Mouse (Mus musculus) myocyte (in vitro differentiated cells): ENCODE results near the gene Lix1. TPM values are rescaled to one million over a fixed set of nuclear protein-coding genes. Genes with fewer than 3 reads are reported as not detected.

Source experiments
- H3K27me3 ChIP-seq: one replicate; pipeline ENCODE4 v1.6.1; 2011; ENCODE audit not compliant: control insufficient read depth, insufficient read depth, insufficient read length
- H3K36me3 ChIP-seq: one replicate; pipeline ENCODE4 v1.6.1; 2011; ENCODE audit not compliant: control insufficient read depth, insufficient read depth
- H3K4me2 ChIP-seq: one replicate; pipeline ENCODE4 v1.6.1; 2011; ENCODE audit warnings: low read depth, control low read depth
- H3K4me3 ChIP-seq: one replicate; pipeline ENCODE4 v1.5.1; 2011; ENCODE audit warnings: mild to moderate bottlenecking, control low read depth, moderate library complexity
- H3K79me2 ChIP-seq: one replicate; pipeline ENCODE4 v1.6.1; 2011; ENCODE audit not compliant: control insufficient read depth, insufficient read depth
- H3ac ChIP-seq: one replicate; pipeline ENCODE4 v1.6.1; 2011; ENCODE audit not compliant: control insufficient read depth, insufficient read length
- CEBPB ChIP-seq: IDR thresholded peaks from 2 replicates; pipeline ENCODE4 v1.6.1; 2011; ENCODE audit warnings: mild to moderate bottlenecking, moderate library complexity; ENCODE audit not compliant: poor library complexity, insufficient read depth, severe bottlenecking
- E2F4 ChIP-seq: IDR thresholded peaks from one replicate; pipeline ENCODE4 v1.6.1; 2011; ENCODE audit warnings: mild to moderate bottlenecking, control low read depth, moderate library complexity; ENCODE audit not compliant: insufficient read depth
- MAX ChIP-seq: IDR thresholded peaks from one replicate; pipeline ENCODE4 v1.6.1; 2011; ENCODE audit warnings: low read depth, mild to moderate bottlenecking, control low read depth
- MYOD1 ChIP-seq, 3 experiments: IDR thresholded peaks; one replicate each; pipeline ENCODE4 v1.6.1; 2011; ENCODE audit warnings: control low read depth in 2 of 3, low read depth in 2 of 3, mild to moderate bottlenecking in 2 of 3, moderate library complexity in 1 of 3; ENCODE audit not compliant: insufficient read length in 2 of 3, control insufficient read depth in 1 of 3
- MYOG ChIP-seq, 3 experiments: IDR thresholded peaks; one replicate each; pipeline ENCODE4 v1.6.1; 2011; ENCODE audit warnings: control low read depth in 2 of 3, low read depth in 2 of 3, mild to moderate bottlenecking in 2 of 3; ENCODE audit not compliant: insufficient read length in 2 of 3, control insufficient read depth in 1 of 3, insufficient read depth in 1 of 3
- POLR2A ChIP-seq: IDR thresholded peaks from one replicate; pipeline ENCODE4 v1.6.1; 2011; ENCODE audit warnings: low read depth, mild to moderate bottlenecking, control low read depth, moderate library complexity; ENCODE audit not compliant: insufficient read length
- POLR2AphosphoS2 ChIP-seq: IDR thresholded peaks from one replicate; pipeline ENCODE4 v1.6.1; 2011; ENCODE audit warnings: low read depth, control low read depth; ENCODE audit not compliant: insufficient read length
- REST ChIP-seq: IDR thresholded peaks from one replicate; pipeline ENCODE4 v1.6.1; 2011; ENCODE audit warnings: mild to moderate bottlenecking, control low read depth, moderate library complexity; ENCODE audit not compliant: insufficient read depth, insufficient read length
- SRF ChIP-seq: IDR thresholded peaks from one replicate; pipeline ENCODE4 v1.6.1; 2011; ENCODE audit warnings: low read depth; ENCODE audit not compliant: control insufficient read depth, insufficient read length
- TCF12 ChIP-seq: IDR thresholded peaks from one replicate; pipeline ENCODE4 v1.6.1; 2011; ENCODE audit warnings: mild to moderate bottlenecking, control low read depth; ENCODE audit not compliant: poor library complexity, insufficient read depth, severe bottlenecking
- TCF3 ChIP-seq: IDR thresholded peaks from one replicate; pipeline ENCODE4 v1.6.1; 2011; ENCODE audit warnings: low read depth, control low read depth; ENCODE audit not compliant: insufficient read length
- USF1 ChIP-seq: IDR thresholded peaks from one replicate; pipeline ENCODE4 v1.6.1; 2011; ENCODE audit warnings: low read depth, mild to moderate bottlenecking, control low read depth, moderate library complexity
- polyA plus RNA-seq: library from polyadenylated mRNA; unstranded; fragments of >200 nt; fragmentation: generic; extraction: Trizol; gene quantifications from one replicate; pipeline ENCODE4 v1.2.1, GENCODE M21; 2012; ENCODE audit warnings: missing spikeins

Gene Lix1
- polyA plus RNA-seq, 1 experiment = 2.3 TPM

DNA sequence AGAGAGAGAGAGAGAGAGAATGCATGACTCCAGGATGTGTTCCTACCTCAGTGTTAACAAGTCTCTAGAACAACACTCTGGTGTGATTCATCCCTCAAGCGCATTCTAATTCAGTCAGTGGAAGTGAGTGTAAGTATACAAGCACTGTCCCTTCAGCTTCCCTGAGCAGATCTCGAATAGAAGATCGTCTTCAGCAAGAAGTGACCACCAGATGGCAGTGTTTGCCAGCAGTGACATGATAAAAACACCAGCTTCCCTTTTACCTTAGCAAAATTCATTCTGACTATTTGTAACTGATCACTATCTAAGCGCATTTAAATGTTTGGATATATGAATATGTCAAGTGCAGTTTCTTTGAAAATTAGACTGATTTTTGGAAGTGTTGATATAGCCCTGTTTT lies 8.1 kb upstream of the Lix1 start:
- Histone ChIP-seq H3K4me3 (no peak overlapping the region), H3ac (no peak overlapping the region), H3K4me2 (no peak overlapping the region), H3K36me3 (peaks cover 21% of the 10 kb centered on the region), H3K79me2 (no peaks in the 10 kb centered on the region), H3K27me3 (no peaks in the 10 kb centered on the region)
- no peak for TF ChIP-seq MYOD1 (IDR thresholded peaks at IDR 0.05; ENCODE audit: control insufficient read depth in 1 of 3, insufficient read length in 2 of 3, low read depth in 2 of 3)
- no peak for TF ChIP-seq CEBPB
- TF ChIP-seq TCF3 = no peak
- TF ChIP-seq POLR2AphosphoS2 = no peak
- TF ChIP-seq POLR2A = no peak
- no peak for TF ChIP-seq MYOG (IDR thresholded peaks at IDR 0.05; ENCODE audit: control insufficient read depth in 1 of 3, insufficient read depth in 1 of 3, insufficient read length in 2 of 3, low read depth in 2 of 3)
- no peak for TF ChIP-seq TCF12
- TF ChIP-seq REST = no peak
- no peak for TF ChIP-seq USF1
- TF ChIP-seq MAX = no peak

DNA sequence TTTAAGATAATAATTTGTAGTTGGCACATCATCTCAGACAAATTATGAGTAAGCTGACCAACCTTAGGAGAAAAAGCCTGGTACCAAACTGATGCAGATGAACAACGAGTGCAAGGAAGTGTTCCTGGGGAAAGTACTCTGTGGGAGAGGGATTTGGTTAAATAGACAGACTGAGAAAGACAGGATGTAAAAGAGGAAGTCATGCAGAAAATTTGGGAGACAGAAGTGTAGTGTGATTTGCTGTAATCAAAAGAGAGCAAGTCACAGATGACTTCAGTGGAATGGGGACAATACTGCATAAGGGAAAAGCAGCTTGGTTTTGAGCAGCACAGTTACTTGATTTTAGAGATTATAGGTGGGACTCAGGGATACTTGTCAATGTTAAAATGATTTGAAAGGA lies 5.6 kb upstream of the Lix1 start:
- Histone ChIP-seq H3K79me2 (no peaks in the 10 kb centered on the region), H3K4me3 (no peak overlapping the region), H3K36me3 (peaks cover 15% of the 10 kb centered on the region), H3K27me3 (no peaks in the 10 kb centered on the region), H3ac (no peak overlapping the region), H3K4me2 (no peak overlapping the region)
- TF ChIP-seq E2F4 = no peak
- TF ChIP-seq CEBPB = no peak
- TF ChIP-seq SRF = no peak
- no peak for TF ChIP-seq MAX
- no peak for TF ChIP-seq TCF3
- no peak for TF ChIP-seq TCF12
- no peak for TF ChIP-seq USF1
- TF ChIP-seq POLR2A = no peak
- no peak for TF ChIP-seq POLR2AphosphoS2
- no peak for TF ChIP-seq MYOD1 (IDR thresholded peaks at IDR 0.05; ENCODE audit: control insufficient read depth in 1 of 3, insufficient read length in 2 of 3, low read depth in 2 of 3)
- no peak for TF ChIP-seq REST
- no peak for TF ChIP-seq MYOG (IDR thresholded peaks at IDR 0.05; ENCODE audit: control insufficient read depth in 1 of 3, insufficient read depth in 1 of 3, insufficient read length in 2 of 3, low read depth in 2 of 3)

DNA sequence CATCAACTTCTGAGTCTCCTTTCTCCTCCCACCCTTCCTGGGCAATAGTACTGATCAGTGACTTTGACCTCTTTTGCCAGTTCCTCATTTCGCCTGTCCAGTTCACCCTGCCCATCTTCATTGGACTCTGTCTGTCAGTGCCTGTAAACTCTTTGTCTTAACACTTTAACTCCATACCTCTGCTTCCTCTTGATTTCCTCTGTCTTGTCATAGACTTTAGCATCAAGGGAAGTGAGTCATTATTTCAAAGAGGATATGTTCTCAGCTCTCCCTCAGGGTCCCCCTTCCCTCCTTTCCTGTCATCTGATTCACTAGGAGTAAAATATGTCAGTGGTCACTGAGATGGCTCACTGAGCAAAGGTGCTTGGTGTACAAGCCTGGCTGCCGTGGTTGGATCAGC lies 3.8 kb upstream of the Lix1 start:
- H3K27me3 ChIP-seq = no peaks in the 10 kb centered on the region
- TF ChIP-seq TCF3 (no peak), CEBPB (no peak), MAX (no peak), TCF12 (no peak), USF1 (no peak), MYOD1 (IDR thresholded peaks at IDR 0.05; ENCODE audit: control insufficient read depth in 1 of 3, insufficient read length in 2 of 3, low read depth in 2 of 3) (no peak)
- H3ac ChIP-seq = no peak overlapping the region

DNA sequence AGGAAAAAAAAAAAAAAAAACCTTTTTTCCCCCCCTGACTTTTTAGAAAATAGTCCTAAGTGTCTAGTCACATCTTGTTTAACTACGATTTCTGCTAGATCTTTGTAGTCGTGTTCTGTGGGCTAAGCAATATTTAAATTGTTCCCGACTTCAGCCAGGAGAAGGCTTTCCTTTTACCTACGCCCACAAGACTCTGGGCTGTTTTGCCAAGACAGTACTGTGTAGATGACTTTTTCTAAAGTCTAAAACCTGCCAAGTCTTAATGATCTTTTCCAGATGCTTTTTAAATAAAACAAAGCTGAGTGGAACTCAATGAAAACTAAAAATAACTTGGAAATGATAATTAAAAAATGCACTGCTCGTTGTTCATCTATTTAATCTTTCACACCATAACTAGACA lies 566 bp downstream of the Lix1 start:
- Histone ChIP-seq H3ac (no peak overlapping the region), H3K4me3 (no peak overlapping the region), H3K36me3 (no peaks in the 10 kb centered on the region), H3K79me2 (no peaks in the 10 kb centered on the region), H3K4me2 (peak overlapping the region; percentile 44), H3K27me3 (no peaks in the 10 kb centered on the region)
- TF ChIP-seq POLR2AphosphoS2 (no peak), SRF (no peak), REST (no peak), TCF3 (no peak), MYOG (IDR thresholded peaks at IDR 0.05; ENCODE audit: control insufficient read depth in 1 of 3, insufficient read depth in 1 of 3, insufficient read length in 2 of 3, low read depth in 2 of 3) (no peak), TCF12 (no peak)

More for the DNA sequence above, 3.8 kb upstream of the Lix1 start:
- no peak overlapping the region for H3K4me3 ChIP-seq
- no peak overlapping the region for H3K4me2 ChIP-seq
- H3K36me3 ChIP-seq = peaks cover 15% of the 10 kb centered on the region
- no peaks in the 10 kb centered on the region for H3K79me2 ChIP-seq

DNA sequence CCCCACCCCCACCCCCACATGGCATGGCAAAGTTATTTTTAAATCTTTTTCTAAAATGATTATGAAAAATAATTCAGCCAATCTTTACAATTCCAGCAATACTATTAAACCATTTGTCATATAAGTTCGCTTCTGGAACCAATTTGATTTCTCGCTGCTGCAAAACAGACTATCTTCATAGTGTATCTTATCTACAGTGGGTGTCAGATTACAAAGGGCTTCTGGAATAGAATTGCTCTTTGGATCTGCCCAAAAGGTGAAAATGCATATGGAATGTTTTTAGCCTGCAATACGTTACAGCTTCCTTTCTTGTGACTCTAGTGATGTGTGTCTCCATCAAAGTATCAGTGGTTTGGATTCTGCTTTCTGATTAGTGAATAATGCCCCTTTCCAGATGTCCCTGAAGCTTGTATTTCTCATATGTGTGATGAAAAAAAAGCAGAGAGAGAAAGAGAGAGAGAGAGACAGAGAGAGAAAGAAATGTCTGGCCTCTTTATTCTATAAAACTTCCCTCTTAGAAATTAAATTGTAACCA lies 1.2 kb downstream of the Lix1 start:
- H3K36me3 ChIP-seq = no peaks in the 10 kb centered on the region
- no peaks in the 10 kb centered on the region for H3K27me3 ChIP-seq
- TF ChIP-seq CEBPB = no peak
- no peak for TF ChIP-seq REST
- TF ChIP-seq MAX = no peak
- no peak for TF ChIP-seq TCF12
- TF ChIP-seq POLR2A = no peak
- no peak for TF ChIP-seq MYOG (IDR thresholded peaks at IDR 0.05; ENCODE audit: control insufficient read depth in 1 of 3, insufficient read depth in 1 of 3, insufficient read length in 2 of 3, low read depth in 2 of 3)
- no peak for TF ChIP-seq USF1
- TF ChIP-seq MYOD1 (IDR thresholded peaks at IDR 0.05; ENCODE audit: control insufficient read depth in 1 of 3, insufficient read length in 2 of 3, low read depth in 2 of 3) = no peak
- no peak for TF ChIP-seq SRF
- H3ac ChIP-seq = no peak overlapping the region
- peak overlapping the region; percentile 44 for H3K4me2 ChIP-seq
- H3K4me3 ChIP-seq = no peak overlapping the region
- no peaks in the 10 kb centered on the region for H3K79me2 ChIP-seq
